Comparison of ENCODE assay signal across 11 mouse cellular contexts in genomic region chr4:53905537-53905936, GRCm38 (mm10).
DNase-seq lines count a peak whose midpoint lies in the region; ATAC-seq and TF ChIP-seq lines count a peak whose summit lies in the region.
"Had no signal": no experiment of that assay in that cellular context is flagged by ENCODE, and none has a peak within 500 bp of the region (broad histone marks: within the 10 kb centered on the region; RNA-seq: fewer than 3 reads in every experiment).

No protein-coding gene starts in this region.

- H3K27me3 ChIP-seq in embryonic facial prominence, embryonic 11.5 days (ENCODE audit: control insufficient read depth, insufficient read depth, low read length): no peaks in the 10 kb centered on the region
- no peaks in the 10 kb centered on the region for H3K27me3 ChIP-seq in embryonic facial prominence, embryonic 10.5 days (replicated peaks; ENCODE audit: low read depth, poor library complexity, severe bottlenecking)
- H3K27me3 ChIP-seq: embryonic facial prominence, embryonic 13.5 days had no signal

- H3K36me3 ChIP-seq in embryonic facial prominence, embryonic 11.5 days (replicated peaks; ENCODE audit: control insufficient read depth, insufficient read depth, low read depth, low read length): no peaks in the 10 kb centered on the region
- no peaks in the 10 kb centered on the region for H3K36me3 ChIP-seq in embryonic facial prominence, embryonic 10.5 days (replicated peaks)
- H3K36me3 ChIP-seq: embryonic facial prominence, embryonic 13.5 days had no signal

- intact Hi-C loops in left cerebral cortex, adult 2 months (cut with DNase I): no loop called here

- WGBS in embryonic facial prominence, embryonic 11.5 days: 45% methylated on average over 6 of the region's 6 CpGs
- 43% methylated on average over 6 of the region's 6 CpGs for WGBS in embryonic facial prominence, embryonic 10.5 days

- no peak overlapping the region for H3K9ac ChIP-seq in embryonic facial prominence, embryonic 11.5 days (replicated peaks; ENCODE audit: low read length)
- H3K9ac ChIP-seq: embryonic facial prominence, embryonic 13.5 days; hindbrain, embryonic 14.5 days had no signal

- no peak overlapping the region for H3K4me3 ChIP-seq in embryonic facial prominence, embryonic 11.5 days (ENCODE audit: low read depth, low read length)
- no peak overlapping the region for H3K4me3 ChIP-seq in embryonic facial prominence, embryonic 10.5 days
- no peak overlapping the region for H3K4me3 ChIP-seq in left cerebral cortex, adult 2 months
- H3K4me3 ChIP-seq: embryonic facial prominence, embryonic 13.5 days had no signal

- H3K27ac ChIP-seq in embryonic facial prominence, embryonic 11.5 days (replicated peaks; ENCODE audit: low read depth, low read length): no peak overlapping the region
- H3K27ac ChIP-seq in embryonic facial prominence, embryonic 10.5 days (replicated peaks): no peak overlapping the region
- H3K27ac ChIP-seq in left cerebral cortex, adult 2 months: no peak overlapping the region
- H3K27ac ChIP-seq: embryonic facial prominence, embryonic 13.5 days; hindbrain, embryonic 14.5 days had no signal

- no peak for ATAC-seq in embryonic facial prominence, embryonic 11.5 days (replicated peaks; ENCODE audit: insufficient number of reproducible peaks, low FRiP score, low TSS enrichment, low read depth)

- no peaks in the 10 kb centered on the region for H3K4me1 ChIP-seq in embryonic facial prominence, embryonic 11.5 days (ENCODE audit: control insufficient read depth, insufficient read depth, low read length)
- H3K4me1 ChIP-seq in embryonic facial prominence, embryonic 10.5 days: no peaks in the 10 kb centered on the region
- H3K4me1 ChIP-seq: embryonic facial prominence, embryonic 13.5 days had no signal

- peak; percentile 45 for TF ChIP-seq CTCF in left cerebral cortex, adult 2 months (IDR thresholded peaks at IDR 0.05)

- no peaks in the 10 kb centered on the region for H3K9me3 ChIP-seq in embryonic facial prominence, embryonic 11.5 days (replicated peaks; ENCODE audit: control insufficient read depth, low read length)
- no peaks in the 10 kb centered on the region for H3K9me3 ChIP-seq in embryonic facial prominence, embryonic 10.5 days
- H3K9me3 ChIP-seq: embryonic facial prominence, embryonic 13.5 days had no signal

- no peak overlapping the region for H3K4me2 ChIP-seq in embryonic facial prominence, embryonic 11.5 days (ENCODE audit: low read depth, low read length)
- H3K4me2 ChIP-seq: embryonic facial prominence, embryonic 13.5 days; hindbrain, embryonic 14.5 days had no signal

- DNase-seq in embryonic facial prominence, embryonic 11.5 days (ENCODE audit: low spot score): peak; percentile 12
- no peak for DNase-seq in embryonic facial prominence, embryonic 10.5 days (ENCODE audit: low spot score)
- DNase-seq in left cerebral cortex, adult 2 months (ENCODE audit: extremely low spot score in 1 of 2, low spot score in 2 of 2): no peak
- DNase-seq in left cerebral cortex, adult 9 months (ENCODE audit: low spot score in 2 of 2): no peak
- DNase-seq in CD4-positive, CD25-positive, alpha-beta regulatory T cell, adult 2 months (ENCODE audit: low read depth, low spot score): peak; percentile 61
- peak; percentile 30 for DNase-seq in embryo, embryonic 10.5 days (ENCODE audit: low spot score)
- no peak for DNase-seq in frontal cortex, adult 2 months (ENCODE audit: extremely low spot score in 1 of 2, low spot score in 1 of 2)
- DNase-seq in left cerebral cortex, adult 8-10 months (ENCODE audit: low spot score in 2 of 2): no peak
- DNase-seq: adrenal gland, postnatal 25 days had no signal

Comparison
In these comparisons a context has a peak if more than half of its experiments do, and no peak if none do; other contexts are left out.
1. DNase-seq: peak in embryonic facial prominence, embryonic 11.5 days (single experiment), CD4-positive, CD25-positive, alpha-beta regulatory T cell, adult 2 months (single experiment) and embryo, embryonic 10.5 days (single experiment); none in embryonic facial prominence, embryonic 10.5 days (single experiment), left cerebral cortex, adult 2 months (0 of 2), left cerebral cortex, adult 9 months (0 of 2), frontal cortex, adult 2 months (0 of 2) and left cerebral cortex, adult 8-10 months (0 of 2).